Mouse (Mus musculus) kidney, adult 2 months (tissue): ENCODE data around the gene Igfbp4.

Experiments
- CTCF ChIP-seq: fragments of 200-500 bp; conservative IDR thresholded peaks from 2 replicates; pipeline ENCODE4 v1.5.1; 2011; ENCODE audit warnings: low read depth, mild to moderate bottlenecking, control low read depth, low read length, moderate library complexity, mixed read lengths; ENCODE audit not compliant: insufficient read depth, insufficient read length
- POLR2A ChIP-seq: fragments of 200-500 bp; IDR thresholded peaks from one replicate; pipeline ENCODE4 v1.6.1; 2011; ENCODE audit warnings: low read depth, low read length, control low read depth

DNA sequence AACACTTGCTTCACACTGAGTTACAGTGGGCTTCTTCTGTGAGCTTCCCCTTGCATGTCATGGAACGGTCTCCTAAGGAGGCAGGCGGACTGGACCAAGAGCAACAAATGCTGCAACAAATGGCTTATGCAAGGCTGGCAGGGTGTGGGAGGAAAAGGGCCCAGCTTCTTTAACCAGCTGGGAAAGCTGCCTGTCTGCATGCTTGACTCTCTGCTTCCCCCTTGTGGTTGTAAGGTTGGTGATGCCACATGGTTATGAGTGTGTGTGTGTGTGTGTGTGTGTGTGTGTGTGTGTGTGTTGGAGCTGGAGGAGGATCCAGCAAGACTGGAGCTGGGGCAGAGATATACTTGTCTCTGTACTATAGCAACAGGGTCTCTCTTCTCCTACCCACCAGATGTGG is 24.9 kb downstream of the Igfbp4 start:
- TF ChIP-seq CTCF (peak; percentile 95), POLR2A (no peak)
